Mouse (Mus musculus): ENCODE results near the gene Rgma. TPM values are rescaled to one million over a fixed set of nuclear protein-coding genes. Genes with fewer than 3 reads are reported as not detected.

The Rgma gene
- polyA plus RNA-seq, 1 experiment from 2014 or later = 17.3 TPM

- Histone ChIP-seq H3K4me3 (ENCODE audit: low read length) (no peak overlapping the region), H3K4me2 (replicated peaks; ENCODE audit: low read depth, low read length) (no peak overlapping the region), H3K27ac (ENCODE audit: low read depth, low read length) (no peak overlapping the region), H3K9me3 (ENCODE audit: control insufficient read depth, low read length) (no peaks in the 10 kb centered on the region), H3K36me3 (ENCODE audit: control insufficient read depth, insufficient read depth, low read length) (peaks cover 7% of the 10 kb centered on the region; the same call in 1 of the 2 replicates), H3K9ac (ENCODE audit: low read depth, low read length) (no peak overlapping the region), H3K4me1 (ENCODE audit: control insufficient read depth, insufficient read depth, low read length) (peaks cover 54% of the 10 kb centered on the region), H3K27me3 (ENCODE audit: control insufficient read depth, insufficient read depth, low read length) (no peaks in the 10 kb centered on the region)
- no peak for ATAC-seq (ENCODE audit: low FRiP score, low TSS enrichment)
- WGBS = 46% methylated on average over 2 of the region's 2 CpGs
These were observed 26.8 kb downstream of the Rgma start for GRCm38 (mm10) chr7:73402106-73402505.

GRCm38 (mm10) chr7:73402671-73403070 lies 27.4 kb downstream of the Rgma start:
- Histone ChIP-seq H3K4me2 (replicated peaks; ENCODE audit: low read depth, low read length) (no peak overlapping the region), H3K9ac (ENCODE audit: low read depth, low read length) (no peak overlapping the region), H3K4me1 (ENCODE audit: control insufficient read depth, insufficient read depth, low read length) (peaks cover 48% of the 10 kb centered on the region), H3K9me3 (ENCODE audit: control insufficient read depth, low read length) (no peaks in the 10 kb centered on the region), H3K4me3 (ENCODE audit: low read length) (no peak overlapping the region), H3K36me3 (ENCODE audit: control insufficient read depth, insufficient read depth, low read length) (peaks cover 7% of the 10 kb centered on the region; the same call in 1 of the 2 replicates), H3K27me3 (ENCODE audit: control insufficient read depth, insufficient read depth, low read length) (no peaks in the 10 kb centered on the region), H3K27ac (ENCODE audit: low read depth, low read length) (no peak overlapping the region)
- WGBS = 59% methylated on average over 1 of the region's 1 CpGs
- peak; percentile 58 for ATAC-seq (ENCODE audit: low FRiP score, low TSS enrichment)

GRCm38 (mm10) chr7:73403538-73403937 lies 28.2 kb downstream of the Rgma start:
- no peaks in the 10 kb centered on the region for H3K9me3 ChIP-seq (ENCODE audit: control insufficient read depth, low read length)
- H3K36me3 ChIP-seq (ENCODE audit: control insufficient read depth, insufficient read depth, low read length) = peaks cover 7% of the 10 kb centered on the region; the same call in 1 of the 2 replicates
- H3K9ac ChIP-seq (ENCODE audit: low read depth, low read length) = no peak overlapping the region
- H3K4me1 ChIP-seq (ENCODE audit: control insufficient read depth, insufficient read depth, low read length) = peaks cover 40% of the 10 kb centered on the region
- no peak overlapping the region for H3K4me3 ChIP-seq (ENCODE audit: low read length)
- ATAC-seq (ENCODE audit: low FRiP score, low TSS enrichment) = no peak
- WGBS = 35% methylated on average over 3 of the region's 3 CpGs
- no peak overlapping the region for H3K4me2 ChIP-seq (replicated peaks; ENCODE audit: low read depth, low read length)
- H3K27ac ChIP-seq (ENCODE audit: low read depth, low read length) = no peak overlapping the region
- H3K27me3 ChIP-seq (ENCODE audit: control insufficient read depth, insufficient read depth, low read length) = no peaks in the 10 kb centered on the region

- peaks cover 21% of the 10 kb centered on the region for H3K36me3 ChIP-seq (ENCODE audit: control insufficient read depth, insufficient read depth, low read length)
- H3K27me3 ChIP-seq (ENCODE audit: control insufficient read depth, insufficient read depth, low read length) = no peaks in the 10 kb centered on the region
- no peak overlapping the region for H3K4me2 ChIP-seq (replicated peaks; ENCODE audit: low read depth, low read length)
- no peak overlapping the region for H3K4me3 ChIP-seq (ENCODE audit: low read length)
- H3K27ac ChIP-seq (ENCODE audit: low read depth, low read length) = no peak overlapping the region
- H3K9ac ChIP-seq (ENCODE audit: low read depth, low read length) = no peak overlapping the region
- H3K4me1 ChIP-seq (ENCODE audit: control insufficient read depth, insufficient read depth, low read length) = peaks cover 20% of the 10 kb centered on the region
- no peak for ATAC-seq (ENCODE audit: low FRiP score, low TSS enrichment)
- H3K9me3 ChIP-seq (ENCODE audit: control insufficient read depth, low read length) = no peaks in the 10 kb centered on the region
- 96% methylated on average over 11 of the region's 11 CpGs for WGBS
These were observed 30.2 kb downstream of the Rgma start for GRCm38 (mm10) chr7:73405550-73405949.

- H3K4me1 ChIP-seq (ENCODE audit: control insufficient read depth, insufficient read depth, low read length) = no peaks in the 10 kb centered on the region
- no peak overlapping the region for H3K9ac ChIP-seq (ENCODE audit: low read depth, low read length)
- WGBS = 82% methylated on average over 7 of the region's 7 CpGs
- no peak for ATAC-seq (ENCODE audit: low FRiP score, low TSS enrichment)
- H3K4me3 ChIP-seq (ENCODE audit: low read length) = no peak overlapping the region
- H3K9me3 ChIP-seq (ENCODE audit: control insufficient read depth, low read length) = no peaks in the 10 kb centered on the region
- no peak overlapping the region for H3K27ac ChIP-seq (ENCODE audit: low read depth, low read length)
- no peaks in the 10 kb centered on the region for H3K27me3 ChIP-seq (ENCODE audit: control insufficient read depth, insufficient read depth, low read length)
- H3K4me2 ChIP-seq (replicated peaks; ENCODE audit: low read depth, low read length) = no peak overlapping the region
- peaks cover 46% of the 10 kb centered on the region for H3K36me3 ChIP-seq (ENCODE audit: control insufficient read depth, insufficient read depth, low read length)
These were observed 36.2 kb downstream of the Rgma start for GRCm38 (mm10) chr7:73411523-73411922.

GRCm38 (mm10) chr7:73411986-73412385 lies 36.7 kb downstream of the Rgma start:
- ATAC-seq (ENCODE audit: low FRiP score, low TSS enrichment) = no peak
- Histone ChIP-seq H3K9ac (ENCODE audit: low read depth, low read length) (no peak overlapping the region), H3K4me1 (ENCODE audit: control insufficient read depth, insufficient read depth, low read length) (no peaks in the 10 kb centered on the region), H3K9me3 (ENCODE audit: control insufficient read depth, low read length) (no peaks in the 10 kb centered on the region), H3K27ac (ENCODE audit: low read depth, low read length) (no peak overlapping the region), H3K27me3 (ENCODE audit: control insufficient read depth, insufficient read depth, low read length) (no peaks in the 10 kb centered on the region), H3K36me3 (ENCODE audit: control insufficient read depth, insufficient read depth, low read length) (peaks cover 46% of the 10 kb centered on the region), H3K4me2 (replicated peaks; ENCODE audit: low read depth, low read length) (no peak overlapping the region), H3K4me3 (ENCODE audit: low read length) (no peak overlapping the region)
- WGBS = 92% methylated on average over 4 of the region's 4 CpGs

GRCm38 (mm10) chr7:73412419-73412818 lies 37.1 kb downstream of the Rgma start:
- H3K36me3 ChIP-seq (ENCODE audit: control insufficient read depth, insufficient read depth, low read length) = peaks cover 50% of the 10 kb centered on the region
- no peaks in the 10 kb centered on the region for H3K27me3 ChIP-seq (ENCODE audit: control insufficient read depth, insufficient read depth, low read length)
- 72% methylated on average over 7 of the region's 7 CpGs for WGBS
- no peak overlapping the region for H3K4me2 ChIP-seq (replicated peaks; ENCODE audit: low read depth, low read length)
- H3K9ac ChIP-seq (ENCODE audit: low read depth, low read length) = no peak overlapping the region
- H3K27ac ChIP-seq (ENCODE audit: low read depth, low read length) = no peak overlapping the region
- no peak overlapping the region for H3K4me3 ChIP-seq (ENCODE audit: low read length)
- ATAC-seq (ENCODE audit: low FRiP score, low TSS enrichment) = no peak
- no peaks in the 10 kb centered on the region for H3K4me1 ChIP-seq (ENCODE audit: control insufficient read depth, insufficient read depth, low read length)
- H3K9me3 ChIP-seq (ENCODE audit: control insufficient read depth, low read length) = no peaks in the 10 kb centered on the region

- WGBS = 88% methylated on average over 14 of the region's 14 CpGs
- no peak overlapping the region for H3K27ac ChIP-seq (ENCODE audit: low read depth, low read length)
- H3K4me1 ChIP-seq (ENCODE audit: control insufficient read depth, insufficient read depth, low read length) = 0 out of 2 replicates have a peak, but pooled peaks cover 1% of the 10 kb centered on the region
- H3K27me3 ChIP-seq (ENCODE audit: control insufficient read depth, insufficient read depth, low read length) = no peaks in the 10 kb centered on the region
- no peaks in the 10 kb centered on the region for H3K9me3 ChIP-seq (ENCODE audit: control insufficient read depth, low read length)
- no peak overlapping the region for H3K9ac ChIP-seq (ENCODE audit: low read depth, low read length)
- H3K4me3 ChIP-seq (ENCODE audit: low read length) = no peak overlapping the region
- H3K36me3 ChIP-seq (ENCODE audit: control insufficient read depth, insufficient read depth, low read length) = peaks cover 62% of the 10 kb centered on the region
- H3K4me2 ChIP-seq (replicated peaks; ENCODE audit: low read depth, low read length) = no peak overlapping the region
- no peak for ATAC-seq (ENCODE audit: low FRiP score, low TSS enrichment)
These were observed 38.9 kb downstream of the Rgma start for GRCm38 (mm10) chr7:73414192-73414591.

- ATAC-seq (ENCODE audit: low FRiP score, low TSS enrichment) = peak; percentile 10; the same call in 1 of the 2 replicates
- Histone ChIP-seq H3K27me3 (ENCODE audit: control insufficient read depth, insufficient read depth, low read length) (no peaks in the 10 kb centered on the region), H3K4me3 (ENCODE audit: low read length) (no peak overlapping the region), H3K36me3 (ENCODE audit: control insufficient read depth, insufficient read depth, low read length) (peaks cover 30% of the 10 kb centered on the region), H3K27ac (ENCODE audit: low read depth, low read length) (no peak overlapping the region), H3K9me3 (ENCODE audit: control insufficient read depth, low read length) (no peaks in the 10 kb centered on the region), H3K4me2 (replicated peaks; ENCODE audit: low read depth, low read length) (no peak overlapping the region), H3K4me1 (ENCODE audit: control insufficient read depth, insufficient read depth, low read length) (peaks cover 8% of the 10 kb centered on the region; the same call in 1 of the 2 replicates), H3K9ac (ENCODE audit: low read depth, low read length) (no peak overlapping the region)
- WGBS = 53% methylated on average over 7 of the region's 7 CpGs
These were observed 44.1 kb downstream of the Rgma start for GRCm38 (mm10) chr7:73419375-73419774.
